26 mouse cellular contexts compared by ENCODE assay signal in genomic region chr1:103246649-103247048, GRCm38 (mm10).
"Had no signal": no experiment of that assay in that cellular context is flagged by ENCODE, and none has a peak within 500 bp of the region (broad histone marks: within the 10 kb centered on the region; RNA-seq: fewer than 3 reads in every experiment).

No protein-coding gene starts in this region.

- H3K27me3 ChIP-seq: heart, embryonic 13.5 days; heart, embryonic 15.5 days; intestine, embryonic 15.5 days; limb, embryonic 12.5 days had no signal

- DNase-seq: gastrocnemius, postnatal 14 days; gastrocnemius, postnatal 36 days; heart, adult 11 months; heart, adult 2 months; heart, postnatal 14 days; heart, postnatal 4 days; kidney, adult 18-20 months; kidney, adult 8-10 months; kidney, postnatal 10 days; kidney, postnatal 25 days; kidney, postnatal 4 days; liver had no signal

- H3K27ac ChIP-seq: heart, adult 2 months; heart, embryonic 13.5 days; heart, embryonic 15.5 days; hindbrain, embryonic 10.5 days; hindbrain, embryonic 14.5 days; intestine, embryonic 15.5 days; layer of hippocampus, adult 2 months; left cerebral cortex, adult 2 months; limb, embryonic 10.5 days; limb, embryonic 12.5 days had no signal

- H3K4me1 ChIP-seq: heart, embryonic 13.5 days; heart, embryonic 15.5 days; hindbrain, embryonic 10.5 days; intestine, embryonic 15.5 days; limb, embryonic 10.5 days; limb, embryonic 12.5 days had no signal

- H3K9me3 ChIP-seq: heart, embryonic 15.5 days; intestine, embryonic 15.5 days; limb, embryonic 10.5 days had no signal

- H3K9ac ChIP-seq: heart, embryonic 13.5 days; heart, embryonic 15.5 days; hindbrain, embryonic 14.5 days; intestine, embryonic 15.5 days; limb, embryonic 12.5 days had no signal

- ATAC-seq: hindbrain, embryonic 16.5 days; inflammation-experienced regulatory T-cells, adult 6 months; intestine, embryonic 15.5 days; intestine, postnatal 0 days had no signal

- H3K4me3 ChIP-seq: heart, adult 2 months; heart, embryonic 13.5 days; heart, embryonic 15.5 days; hindbrain, embryonic 10.5 days; intestine, embryonic 15.5 days; layer of hippocampus, adult 2 months; left cerebral cortex, adult 2 months; limb, embryonic 10.5 days; limb, embryonic 12.5 days had no signal

- H3K36me3 ChIP-seq: heart, embryonic 13.5 days; heart, embryonic 15.5 days; hindbrain, embryonic 10.5 days; intestine, embryonic 15.5 days; limb, embryonic 10.5 days; limb, embryonic 12.5 days had no signal

- H3K4me2 ChIP-seq: heart, embryonic 11.5 days; heart, embryonic 13.5 days; heart, embryonic 15.5 days; hindbrain, embryonic 14.5 days; intestine, embryonic 15.5 days; limb, embryonic 12.5 days; liver, embryonic 11.5 days had no signal
